Mouse (Mus musculus) duodenum, adult 2 months (tissue): ENCODE results near the gene Tcp11l1. TPM values are rescaled to one million over a fixed set of nuclear protein-coding genes. Genes with fewer than 3 reads are reported as not detected.

Experiments used
- polyA plus RNA-seq: library from polyadenylated mRNA; depleted of rRNA; stranded (reverse); fragments of >200 nt; gene quantifications from 2 replicates; pipeline ENCODE4 v1.2.3, GENCODE M21; 2012; ENCODE audit warnings: low replicate concordance; rRNA removed

Tcp11l1 gene
- polyA plus RNA-seq = 0.30 and 1.1 TPM in 2 replicates

GRCm38 (mm10) chr2:104711585-104712485 lies at the start of gene Tcp11l1:
TSS of gene Tcp11l1 (minus strand) at chr2:104712169.

DNA sequence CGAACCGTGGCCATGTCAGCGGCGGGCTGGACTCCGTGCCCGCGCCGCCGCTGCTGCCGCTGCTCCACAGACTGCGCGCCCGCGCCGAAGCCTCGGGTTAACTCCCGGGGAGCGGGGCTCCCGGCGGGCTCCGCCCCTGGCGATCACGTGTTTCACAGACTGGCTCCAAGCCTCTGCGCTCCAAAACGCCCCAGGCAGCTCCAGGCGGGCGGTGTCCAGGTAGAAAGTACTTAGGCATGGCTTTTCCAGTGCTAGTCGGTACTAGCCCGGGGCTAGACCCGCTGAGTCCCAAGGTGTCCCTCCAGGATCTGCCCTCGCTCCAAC lies 30.7 kb upstream of the Tcp11l1 start, which contains the start of gene Depdc7:
Gene Depdc7, minus strand, starts transcription at position 138 of the 324 bp plus-strand sequence.

GRCm38 (mm10) chr2:104716279-104716678 lies 4.3 kb upstream of the Tcp11l1 start, which contains the start of gene Pin1rt1:
TSS of gene Pin1rt1 (minus strand) at chr2:104716379.

Other genes starting within 250 kb of the Tcp11l1 start
- gene Hipk3, start 217.7 kb downstream of the Tcp11l1 start, polyA plus RNA-seq = 3.7 and 6.5 TPM in 2 replicates
- gene Cstf3, start 121.6 kb downstream of the Tcp11l1 start, polyA plus RNA-seq = 2.2 and 2.6 TPM in 2 replicates
- not detected in 2 replicates for gene Pin1rt1, start 4.2 kb upstream of the Tcp11l1 start, polyA plus RNA-seq
- 5.6 and 6.7 TPM in 2 replicates for gene Depdc7, start 30.7 kb upstream of the Tcp11l1 start, polyA plus RNA-seq
- 0.32 and 1.4 TPM in 2 replicates for gene Qser1, start 104.6 kb upstream of the Tcp11l1 start, polyA plus RNA-seq
- 0.14 and 0.18 TPM in 2 replicates for gene Prrg4, start 137.7 kb upstream of the Tcp11l1 start, polyA plus RNA-seq
- gene Ccdc73, start 155.6 kb upstream of the Tcp11l1 start, polyA plus RNA-seq = not detected in 2 replicates